Comparison of ENCODE assay signal across 8 mouse cellular contexts in genomic region chr11:103016930-103017329, GRCm38 (mm10). TPM values are rescaled to one million over a fixed set of nuclear protein-coding genes. Genes with fewer than 3 reads are reported as not detected.
DNase-seq lines count a peak whose midpoint lies in the region; ATAC-seq and TF ChIP-seq lines count a peak whose summit lies in the region.

No protein-coding gene starts in this region.

- H3K27me3 ChIP-seq in forebrain, embryonic 16.5 days (replicated peaks; ENCODE audit: control insufficient read depth, insufficient read depth, low read length): no peaks in the 10 kb centered on the region
- no peaks in the 10 kb centered on the region for H3K27me3 ChIP-seq in lung, embryonic 15.5 days

- peak overlapping the region; percentile 78 to 98 for H3K4me3 ChIP-seq in ES-E14 (ENCODE audit: insufficient read depth in 1 of 2, low read depth in 1 of 2, low read length in 2 of 2, poor library complexity in 1 of 2, severe bottlenecking in 1 of 2)
- H3K4me3 ChIP-seq in forebrain, embryonic 16.5 days (replicated peaks; ENCODE audit: low read length): peak overlapping the region; percentile 75
- H3K4me3 ChIP-seq in lung, embryonic 15.5 days: peak overlapping the region; percentile 81

- H3K9me3 ChIP-seq in ES-E14 (ENCODE audit: control insufficient read depth, insufficient read depth, low read depth, low read length): no peaks in the 10 kb centered on the region
- H3K9me3 ChIP-seq in forebrain, embryonic 16.5 days (ENCODE audit: control insufficient read depth, low read length): no peaks in the 10 kb centered on the region
- H3K9me3 ChIP-seq in lung, embryonic 15.5 days: no peaks in the 10 kb centered on the region

- in situ Hi-C loops in ES-E14 (cut with MboI; ENCODE audit: low sequenced_read_pairs in 2 of 2, unreplicated experiment in 2 of 2): no loop called here

- WGBS in forebrain, embryonic 16.5 days: under 1% methylated on average over 38 of the region's 41 CpGs
- under 1% methylated on average over 39 of the region's 41 CpGs for WGBS in lung, embryonic 15.5 days

- DNase-seq in ES-E14 (ENCODE audit: low read depth, low spot score): peak; percentile 87
- peak; percentile 97 for DNase-seq in cerebellum, adult 11-12 months
- peak; percentile 99 for DNase-seq in heart, postnatal 4 days
- DNase-seq in layer of hippocampus, adult 8-10 months (ENCODE audit: low spot score in 2 of 2): peak; percentile 92 to 96
- DNase-seq in ovary, adult 18-20 months (ENCODE audit: low spot score): peak; percentile 96
- DNase-seq in thymus, postnatal 0 days (ENCODE audit: low spot score): peak; percentile 91

- peak overlapping the region; percentile 89 for H3K9ac ChIP-seq in ES-E14 (ENCODE audit: insufficient read depth, low read depth, low read length, poor library complexity, severe bottlenecking)
- peak overlapping the region; percentile 92 for H3K9ac ChIP-seq in forebrain, embryonic 16.5 days (replicated peaks; ENCODE audit: low read depth, low read length)
- peak overlapping the region; percentile 93 for H3K9ac ChIP-seq in lung, embryonic 15.5 days

- H3K27ac ChIP-seq in ES-E14 (ENCODE audit: insufficient read depth, low read depth, low read length, poor library complexity, severe bottlenecking): no peak overlapping the region; the same call in 1 of the 2 replicates
- peak overlapping the region; percentile 93 for H3K27ac ChIP-seq in forebrain, embryonic 16.5 days (ENCODE audit: low read length)
- H3K27ac ChIP-seq in lung, embryonic 15.5 days: peak overlapping the region; percentile 93

- peak; percentile 98 for ATAC-seq in forebrain, embryonic 16.5 days
- ATAC-seq in lung, embryonic 15.5 days (ENCODE audit: borderline replicate concordance, extremely low read depth, low FRiP score, low TSS enrichment): peak; percentile 98

- H3K4me1 ChIP-seq in ES-E14 (ENCODE audit: control insufficient read depth in 2 of 2, insufficient read depth in 2 of 2, low read length in 2 of 2, poor library complexity in 1 of 2): peaks cover 0 to 7% of the 10 kb centered on the region in 2 experiments; a peak in 3 of 4 replicates
- peaks cover 13% of the 10 kb centered on the region for H3K4me1 ChIP-seq in forebrain, embryonic 16.5 days (replicated peaks; ENCODE audit: control insufficient read depth, insufficient read depth, low read length)
- H3K4me1 ChIP-seq in lung, embryonic 15.5 days: peaks cover 24% of the 10 kb centered on the region

- peak overlapping the region; percentile 82 for H3K4me2 ChIP-seq in forebrain, embryonic 16.5 days (ENCODE audit: low read length)
- peak overlapping the region; percentile 63 for H3K4me2 ChIP-seq in lung, embryonic 15.5 days

- peaks cover 14% of the 10 kb centered on the region for H3K36me3 ChIP-seq in ES-E14 (ENCODE audit: control insufficient read depth, insufficient read depth, low read length, poor library complexity, severe bottlenecking)
- H3K36me3 ChIP-seq in forebrain, embryonic 16.5 days (ENCODE audit: control insufficient read depth, insufficient read depth): no peaks in the 10 kb centered on the region
- peaks cover 13% of the 10 kb centered on the region for H3K36me3 ChIP-seq in lung, embryonic 15.5 days

TF ChIP-seq in ES-E14, 5 proteins besides CTCF, POLR2A, EP300 and RAD21:
- peak; percentile 87 for TF ChIP-seq ZNF384 (IDR thresholded peaks at IDR 0.05; ENCODE audit: low read depth, low read length)
- 0 out of 2 replicates have a peak, but pooled peaks have one; percentile 24 for TF ChIP-seq CHD2 (IDR thresholded peaks at IDR 0.05; ENCODE audit: low read depth, low read length)
- TF ChIP-seq ZC3H11A (IDR thresholded peaks at IDR 0.05; ENCODE audit: borderline replicate concordance, low read depth, low read length): no peak
- TF ChIP-seq HCFC1 (IDR thresholded peaks at IDR 0.05; ENCODE audit: borderline replicate concordance, insufficient read depth, low read length): peak; percentile 66; the same call in 1 of the 2 replicates

RNA-seq across cellular contexts. Expression of gene Nmt1, which starts 11.1 kb away (rescaled TPM):
- 57.1 and 61.0 TPM in 2 replicates for total RNA-seq in ES-E14 (2012; rRNA removed)
- 31.7 and 37.2 TPM in 2 replicates for polyA plus RNA-seq in forebrain, embryonic 16.5 days (2015; fragmentation: Nextera tagmentation; extraction: Ambion mirVana)
- total RNA-seq in heart, postnatal 4 days (2021): 10 to 100 TPM; 57.6 to 62.7 TPM
- 100 to 1,000 TPM; 152 to 165 (median 160) TPM for total RNA-seq in layer of hippocampus, adult 8-10 months (2022)
- 56.8 and 59.9 TPM in 2 replicates for polyA plus RNA-seq in lung, embryonic 15.5 days (2015; fragmentation: Nextera tagmentation; extraction: Ambion mirVana)
- 81.6 and 85.6 TPM in 2 replicates for polyA plus RNA-seq in thymus, postnatal 0 days (2015; fragmentation: Nextera tagmentation; extraction: Ambion mirVana)

RNA-seq across cellular contexts. Expression of gene Dcakd, which starts 11.2 kb away (rescaled TPM):
- 32.1 and 43.7 TPM in 2 replicates for total RNA-seq in ES-E14 (2012; rRNA removed)
- polyA plus RNA-seq in forebrain, embryonic 16.5 days (2015; fragmentation: Nextera tagmentation; extraction: Ambion mirVana): 162 and 166 TPM in 2 replicates
- 10 to 100 TPM; 76.4 to 77.9 TPM for total RNA-seq in heart, postnatal 4 days (2021)
- 10 to 100 TPM; 55.2 to 71.2 (median 63.6) TPM for total RNA-seq in layer of hippocampus, adult 8-10 months (2022)
- polyA plus RNA-seq in lung, embryonic 15.5 days (2015; fragmentation: Nextera tagmentation; extraction: Ambion mirVana): 147 and 150 TPM in 2 replicates
- 31.3 and 39.8 TPM in 2 replicates for polyA plus RNA-seq in thymus, postnatal 0 days (2015; fragmentation: Nextera tagmentation; extraction: Ambion mirVana)
